Mouse (Mus musculus) telencephalon, adult 2 months (tissue): ENCODE measurements around the gene Rph3al.

Experiments
- DNase-seq: peaks from one replicate; pipeline ENCODE4 v3.0.0-alpha.2; 2011; ENCODE audit warnings: low read depth, low spot score

The Rph3al gene

DNA sequence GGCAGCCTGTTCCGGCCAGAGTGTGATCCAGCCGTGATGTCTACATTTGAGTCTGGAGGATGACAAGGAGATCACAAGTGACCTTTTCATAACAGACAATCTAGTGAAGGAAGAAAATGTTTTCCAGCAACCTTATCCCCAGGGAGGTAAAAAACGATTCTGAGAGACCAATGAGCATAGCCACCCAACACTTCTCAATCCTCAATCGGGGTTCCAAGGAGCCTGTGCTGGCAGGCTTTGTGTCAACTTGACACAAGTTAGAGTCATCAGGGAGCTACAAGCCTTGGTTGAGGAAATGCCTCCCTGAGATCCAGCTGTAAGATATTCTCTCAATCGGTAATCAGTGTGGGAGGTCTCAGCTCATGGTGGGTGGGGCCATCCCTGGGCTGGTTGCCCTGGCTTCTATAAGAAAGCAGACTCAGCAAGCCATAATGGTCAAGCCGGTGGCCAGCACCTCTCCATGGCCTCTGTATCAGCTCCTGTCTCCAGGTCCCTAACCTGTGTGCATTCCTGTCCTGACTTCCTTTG lies at the start of gene Rph3al:
Rph3al (minus strand) TSS at position 51 of the 528 bp plus-strand sequence.
- no peak for DNase-seq

DNA sequence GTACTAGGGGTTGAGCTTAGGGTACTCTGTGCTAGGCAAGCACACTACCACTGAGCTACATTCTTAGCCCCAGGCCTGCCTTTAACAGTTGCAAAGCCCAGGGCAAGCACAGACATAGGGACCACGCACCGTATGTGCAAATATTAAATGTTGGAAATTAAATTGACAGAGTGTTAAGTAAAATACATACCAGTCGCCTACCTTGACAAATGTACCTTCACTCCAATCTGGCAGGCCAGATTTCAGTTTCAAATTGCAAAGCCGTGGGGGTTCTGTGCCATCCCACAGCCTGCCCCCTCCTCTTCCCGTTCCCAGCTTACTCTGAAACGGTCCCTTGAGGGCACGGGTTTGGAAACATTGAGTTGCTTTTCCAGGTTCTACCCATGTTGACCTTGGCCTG lies 47.7 kb upstream of the Rph3al start:
- DNase-seq = no peak

DNA sequence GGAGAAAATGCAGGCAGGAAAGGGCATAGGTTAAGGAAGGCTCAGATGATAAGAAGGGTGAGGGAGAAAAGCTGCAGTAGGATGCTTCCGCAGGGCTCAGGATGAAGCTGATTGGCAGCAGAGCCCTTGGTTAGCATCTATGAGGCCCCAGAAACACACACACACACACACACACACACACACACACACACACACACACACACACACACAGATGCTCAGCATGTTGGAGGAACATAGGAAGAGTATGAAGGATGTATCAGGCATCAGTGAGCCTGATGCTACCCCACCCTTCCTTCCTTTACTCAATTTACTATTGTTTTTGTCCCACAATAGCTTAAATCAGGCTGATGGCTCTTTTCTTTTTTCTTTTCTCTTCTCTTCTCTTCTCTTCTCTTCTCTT lies 46.4 kb upstream of the Rph3al start:
- no peak for DNase-seq

DNA sequence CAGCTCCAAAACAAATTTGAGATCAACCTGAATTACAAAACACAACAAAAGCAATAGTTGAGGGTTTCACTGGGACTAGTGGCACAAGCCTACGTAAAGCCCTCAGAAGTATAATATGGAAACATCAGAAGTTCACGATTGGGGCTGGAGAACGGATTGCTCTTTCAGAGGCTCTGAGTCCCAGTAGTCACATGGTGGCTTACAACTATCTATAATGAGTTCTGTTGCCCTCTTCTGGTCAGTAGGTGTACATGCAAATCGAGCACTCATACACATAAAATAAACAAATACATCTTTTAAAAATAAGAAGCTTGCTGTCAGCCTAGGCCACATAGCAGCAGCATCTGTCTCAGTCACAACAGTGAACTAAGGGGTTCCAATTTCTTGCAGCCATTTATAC lies 45.0 kb upstream of the Rph3al start:
- no peak for DNase-seq

DNA sequence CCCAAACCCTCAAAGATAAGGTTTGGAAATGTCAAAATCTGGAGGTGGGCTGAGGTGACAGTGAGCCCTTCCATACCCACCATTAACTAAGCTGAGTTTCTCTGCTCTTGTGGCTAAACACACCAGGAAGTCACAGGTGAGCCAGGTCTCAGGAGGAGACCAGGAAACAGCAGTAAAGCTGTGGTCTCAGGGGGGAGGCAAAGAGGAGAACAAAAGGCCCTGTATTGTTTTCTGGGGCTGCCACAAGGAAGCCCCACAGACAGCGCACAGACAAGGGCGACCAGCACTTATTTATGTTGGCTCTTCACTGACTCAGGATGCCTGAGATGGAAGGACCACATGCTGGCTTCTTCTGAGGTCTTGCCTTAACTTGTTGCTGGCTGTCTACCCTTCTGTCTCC lies 42.2 kb upstream of the Rph3al start:
- no peak for DNase-seq

DNA sequence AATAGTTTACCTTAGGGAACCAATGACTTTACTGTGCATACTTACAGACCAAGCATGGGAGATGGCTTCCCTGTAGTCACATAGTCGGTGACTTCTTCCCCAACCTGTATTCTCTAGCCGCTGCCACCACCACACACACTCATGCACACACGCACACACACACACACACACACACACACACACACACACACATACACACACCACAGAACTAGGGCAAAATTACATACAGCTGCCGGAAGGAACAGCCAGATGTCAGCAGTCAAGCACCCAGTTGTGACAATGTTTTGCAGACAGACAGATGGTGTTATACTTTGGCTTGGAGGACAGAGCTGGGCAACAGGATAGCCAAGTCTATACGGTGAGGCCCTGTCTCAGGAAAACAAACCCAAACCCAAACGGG lies 39.8 kb upstream of the Rph3al start:
- DNase-seq = no peak

DNA sequence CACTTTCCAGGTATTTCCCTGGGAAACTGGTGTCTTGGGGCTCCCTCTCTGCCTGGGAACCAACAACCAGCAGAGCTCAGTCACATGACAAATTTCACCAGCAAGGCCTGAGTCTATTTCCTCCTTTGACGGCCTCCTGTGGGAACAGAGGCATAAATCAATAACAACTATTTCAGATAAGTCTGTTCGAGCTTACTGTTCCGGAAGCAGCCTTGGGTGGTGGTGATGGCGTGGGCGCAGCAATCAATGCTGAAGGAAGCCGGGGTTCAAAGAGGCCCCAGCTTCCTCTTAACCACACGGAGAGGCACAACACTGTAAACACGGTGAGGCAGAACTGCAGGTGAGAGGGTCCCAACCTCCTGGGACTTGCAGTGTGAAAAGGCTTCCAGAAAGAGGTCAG lies 38.5 kb upstream of the Rph3al start:
- no peak for DNase-seq

DNA sequence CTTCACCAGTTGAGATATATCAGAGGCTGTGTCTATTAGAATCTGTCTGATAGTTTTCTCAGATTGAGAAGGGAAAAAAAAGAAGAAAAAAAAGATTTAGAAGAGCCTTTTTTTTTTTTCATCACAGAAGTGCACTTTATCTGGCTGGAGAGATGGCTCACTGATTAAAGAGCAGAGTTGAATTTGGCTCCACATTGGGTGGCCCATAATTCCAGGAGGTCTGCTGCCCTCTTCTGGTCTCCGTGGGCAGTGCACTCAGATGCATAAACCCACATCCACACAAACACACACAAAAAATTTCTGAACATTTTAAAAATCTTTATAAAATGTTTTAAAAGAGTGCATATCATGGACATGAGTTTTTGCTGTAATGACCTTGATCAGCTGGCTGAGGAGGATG lies 35.8 kb upstream of the Rph3al start:
- DNase-seq = no peak

DNA sequence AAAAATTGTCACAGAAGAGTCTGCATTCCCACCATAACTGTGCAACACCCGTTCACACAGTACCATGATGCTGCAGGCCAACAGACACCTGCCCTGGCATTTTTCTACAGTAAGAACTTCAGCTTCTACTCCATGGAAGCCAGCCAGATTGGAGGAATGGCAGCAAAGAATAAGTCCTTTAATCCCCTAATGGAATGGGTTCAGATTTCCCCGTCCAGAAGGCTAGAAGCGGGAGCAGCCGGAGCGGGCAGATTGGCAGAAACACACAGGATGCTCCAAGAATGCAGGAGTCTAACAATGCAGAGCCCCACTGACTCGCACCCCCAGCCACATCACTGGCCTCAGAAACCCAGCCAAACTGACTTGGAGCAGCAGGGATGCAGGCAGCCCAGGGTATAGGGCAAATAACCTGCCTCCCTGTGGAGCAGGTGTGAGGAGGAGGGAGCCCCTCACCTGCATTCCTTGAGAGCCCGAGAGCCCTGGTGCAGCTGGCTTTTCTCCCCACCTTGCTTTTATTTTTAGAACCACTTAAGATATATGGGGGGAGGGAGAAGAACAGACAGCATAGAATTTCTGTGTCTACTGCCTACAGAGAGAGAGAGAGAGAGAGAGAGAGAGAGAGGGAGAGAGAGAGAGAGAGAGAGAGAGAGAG lies 34.8 kb upstream of the Rph3al start:
- no peak for DNase-seq

DNA sequence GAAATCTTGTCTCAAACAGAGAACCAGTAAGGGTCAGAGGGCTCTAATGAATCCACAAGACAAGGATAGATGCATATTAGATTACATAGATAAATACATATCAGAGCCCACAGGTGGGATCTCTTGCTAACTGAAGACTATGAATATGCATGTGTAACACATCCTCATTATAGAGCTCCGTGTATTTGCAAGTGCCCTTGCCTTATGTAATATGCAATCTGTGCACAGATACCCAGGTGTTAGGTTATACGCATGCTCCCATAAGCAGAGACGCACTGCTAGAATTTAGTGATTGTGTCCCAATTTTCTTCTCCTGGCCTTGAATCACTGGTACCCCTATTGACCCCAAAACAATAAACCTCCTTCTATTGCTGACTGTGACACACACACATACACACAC lies 34.0 kb upstream of the Rph3al start:
- no peak for DNase-seq

DNA sequence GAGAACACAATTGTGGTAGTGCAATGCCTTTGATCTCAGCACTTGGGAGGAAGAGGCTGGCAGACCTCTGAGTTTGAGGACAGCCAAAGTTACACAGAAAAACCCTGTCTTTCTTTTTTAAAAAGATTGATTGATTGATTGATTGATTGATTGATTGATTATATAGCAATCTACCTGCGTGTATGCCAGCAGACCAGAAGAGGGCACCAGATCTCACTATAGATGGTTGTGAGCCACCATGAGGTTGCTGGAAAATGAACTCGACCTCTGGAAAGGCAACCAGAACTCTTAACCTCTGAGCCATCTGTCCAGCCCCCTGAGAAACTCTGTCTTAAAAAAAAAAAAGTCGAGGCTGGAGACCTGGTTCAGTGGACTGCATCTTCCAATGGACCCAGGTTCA lies 32.4 kb upstream of the Rph3al start:
- no peak for DNase-seq

DNA sequence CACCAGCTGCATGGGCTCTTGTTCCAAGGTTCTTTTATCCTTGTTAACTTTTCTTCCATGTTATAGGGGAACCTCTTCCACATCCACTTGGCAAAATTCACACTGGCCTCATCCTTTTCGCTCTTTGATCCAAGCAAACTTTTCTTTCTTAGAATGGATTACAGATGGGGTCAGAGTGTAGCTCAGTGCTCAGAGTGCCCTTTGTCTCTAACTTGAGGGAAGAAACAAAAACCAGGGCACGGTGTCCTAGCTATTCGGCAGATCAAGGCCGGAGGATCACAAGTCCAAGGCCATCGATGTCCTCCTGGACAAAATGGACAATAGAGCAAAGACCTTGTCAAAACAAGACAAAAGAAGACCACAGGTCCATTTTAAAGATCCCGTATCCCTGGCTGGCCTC lies 30.5 kb upstream of the Rph3al start:
- DNase-seq = no peak

DNA sequence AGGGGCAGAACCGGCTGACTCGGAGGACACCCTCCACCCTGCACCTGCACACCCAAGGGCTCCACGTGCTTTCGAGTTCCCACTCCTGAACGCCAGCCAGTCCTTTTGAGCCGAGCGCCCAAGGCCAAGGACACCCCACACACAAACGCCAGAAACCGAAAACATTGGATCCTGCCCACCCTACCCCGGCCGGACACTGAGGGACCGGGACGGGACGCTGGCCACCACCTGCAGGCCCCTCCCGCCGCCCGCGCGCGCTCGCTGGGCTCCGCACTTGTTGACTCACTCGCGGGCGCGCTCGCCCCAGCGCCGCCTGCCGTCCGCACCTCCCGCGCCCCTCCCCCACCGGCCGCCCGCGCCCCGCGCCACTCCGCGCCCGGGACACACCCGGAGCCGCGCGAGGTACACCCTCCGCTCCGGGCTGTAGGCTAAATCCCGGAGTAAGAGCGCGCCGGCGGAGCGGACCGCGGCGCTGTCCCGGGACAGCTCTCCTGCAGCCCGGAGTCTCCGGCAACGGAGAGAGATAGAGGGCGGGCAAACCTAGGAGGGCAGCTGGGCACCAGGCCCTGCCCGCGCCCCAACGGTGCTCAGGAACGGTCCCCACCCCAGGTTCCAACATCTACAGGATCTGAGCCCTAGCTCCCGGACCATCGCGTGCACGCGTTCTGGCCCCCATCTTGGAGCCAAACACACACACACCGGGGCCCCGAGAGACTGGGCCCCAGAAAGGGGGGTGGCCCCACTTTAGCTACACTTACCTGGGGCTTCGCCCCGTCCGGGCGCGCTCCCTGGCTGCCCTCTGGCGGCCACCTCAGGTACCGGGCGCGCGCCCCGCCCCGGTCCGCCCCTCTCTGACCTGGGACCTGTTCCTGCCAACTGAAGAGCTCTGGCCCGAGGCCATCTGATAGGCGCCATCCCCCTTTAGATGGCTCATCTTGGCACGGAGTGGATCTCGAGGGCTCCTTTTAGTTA lies 28.5 kb upstream of the Rph3al start:
- no peak for DNase-seq

DNA sequence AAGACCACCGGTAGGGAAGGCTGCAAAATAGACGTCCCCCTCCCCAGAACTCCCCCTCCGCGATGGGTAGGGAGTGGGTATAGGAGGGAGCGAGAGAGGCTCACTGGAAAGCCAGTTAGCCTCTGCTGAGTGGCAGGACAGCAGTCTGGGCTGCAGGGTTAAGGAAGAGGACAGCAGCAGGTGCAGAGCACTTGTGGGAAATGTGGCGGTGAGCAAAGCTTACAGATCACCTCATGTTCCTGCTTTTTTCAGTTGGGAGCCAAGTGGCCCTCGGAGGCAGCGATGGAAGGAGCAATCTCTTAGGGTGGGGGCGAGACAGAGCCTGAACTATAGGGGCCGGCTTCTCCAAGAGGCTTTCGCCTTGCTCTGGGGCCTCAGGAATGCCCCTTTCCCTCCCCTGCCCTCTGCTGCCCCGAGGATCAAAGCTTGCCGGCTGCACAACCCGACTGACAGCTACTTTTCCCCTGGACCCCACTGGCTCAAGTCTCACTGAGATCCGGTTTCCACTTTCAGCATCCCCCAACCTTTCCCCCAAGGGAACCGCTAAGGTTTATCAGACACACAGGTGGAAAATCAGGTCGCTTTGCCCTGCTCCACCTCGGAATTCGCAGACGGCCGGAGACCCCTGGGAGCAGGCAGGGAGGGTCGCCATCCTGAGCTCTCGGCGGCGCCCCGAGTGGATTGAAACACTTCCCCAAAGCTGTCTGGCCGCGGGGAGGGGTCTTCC lies 27.6 kb upstream of the Rph3al start:
- no peak for DNase-seq

DNA sequence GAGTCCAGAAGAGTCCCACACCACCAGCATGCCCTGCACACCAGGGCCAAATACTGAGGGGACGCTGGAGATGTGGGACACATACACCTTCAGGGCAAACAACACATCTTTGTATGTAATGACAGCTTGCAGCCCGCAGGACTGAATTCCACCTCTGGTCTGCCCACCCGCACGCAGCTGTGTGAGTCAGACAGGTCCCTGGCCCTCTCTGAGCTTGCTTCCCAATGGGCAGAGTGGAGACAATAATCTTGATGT lies 26.2 kb upstream of the Rph3al start:
- DNase-seq = no peak

DNA sequence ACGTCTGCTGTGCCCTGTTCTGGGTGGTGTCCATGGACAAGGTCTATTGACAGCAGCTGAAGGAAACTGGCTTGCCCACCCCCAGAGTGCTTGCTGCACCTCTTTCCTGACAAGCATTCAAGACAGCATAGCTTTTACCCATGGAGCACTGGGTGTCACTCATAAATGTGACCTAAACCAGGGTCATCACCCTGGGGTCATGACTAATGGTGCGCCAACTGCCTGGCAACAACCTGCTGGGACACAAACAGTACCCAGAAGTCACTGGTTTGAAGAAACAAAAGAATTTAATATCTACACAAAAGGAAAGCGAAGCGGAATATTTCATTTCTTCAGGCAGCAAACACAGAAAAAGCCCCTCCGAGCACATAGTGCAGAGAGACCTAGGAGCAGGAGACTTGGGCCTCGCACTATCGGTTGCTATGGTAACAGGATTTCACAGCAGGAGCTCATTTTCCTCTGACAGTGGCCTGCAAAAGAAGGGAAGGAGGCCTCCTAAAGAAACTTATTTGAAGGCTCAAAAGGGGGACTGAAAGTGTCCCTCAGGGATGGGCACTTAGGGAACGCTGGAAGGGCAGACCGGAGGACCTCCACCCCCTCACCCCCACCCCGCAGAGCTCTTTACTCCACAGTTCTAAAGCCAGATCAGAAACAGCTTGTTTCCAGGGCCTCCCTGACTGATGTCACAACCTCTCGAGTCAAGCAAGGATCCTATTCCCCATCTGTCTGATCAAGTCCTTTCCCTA lies 25.7 kb upstream of the Rph3al start:
- no peak for DNase-seq

DNA sequence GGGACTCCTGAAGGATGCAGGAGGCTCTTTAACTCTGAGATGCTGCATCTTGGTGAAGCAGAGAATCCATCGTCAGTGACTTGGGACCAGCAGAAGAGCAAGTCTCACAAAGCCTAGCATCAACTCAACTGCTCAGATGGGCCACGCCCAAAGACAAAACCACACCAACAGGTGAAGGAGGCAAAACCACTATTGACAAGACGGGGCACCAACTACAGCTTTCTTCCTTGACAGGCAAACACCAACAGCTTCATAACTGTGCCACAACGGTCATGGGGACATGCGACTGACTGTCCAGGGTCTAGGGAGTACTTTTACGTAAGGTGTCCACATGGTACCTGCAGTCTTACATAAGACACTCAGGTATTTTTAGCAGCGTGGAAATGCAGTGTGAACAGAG lies 23.6 kb upstream of the Rph3al start:
- DNase-seq = no peak

DNA sequence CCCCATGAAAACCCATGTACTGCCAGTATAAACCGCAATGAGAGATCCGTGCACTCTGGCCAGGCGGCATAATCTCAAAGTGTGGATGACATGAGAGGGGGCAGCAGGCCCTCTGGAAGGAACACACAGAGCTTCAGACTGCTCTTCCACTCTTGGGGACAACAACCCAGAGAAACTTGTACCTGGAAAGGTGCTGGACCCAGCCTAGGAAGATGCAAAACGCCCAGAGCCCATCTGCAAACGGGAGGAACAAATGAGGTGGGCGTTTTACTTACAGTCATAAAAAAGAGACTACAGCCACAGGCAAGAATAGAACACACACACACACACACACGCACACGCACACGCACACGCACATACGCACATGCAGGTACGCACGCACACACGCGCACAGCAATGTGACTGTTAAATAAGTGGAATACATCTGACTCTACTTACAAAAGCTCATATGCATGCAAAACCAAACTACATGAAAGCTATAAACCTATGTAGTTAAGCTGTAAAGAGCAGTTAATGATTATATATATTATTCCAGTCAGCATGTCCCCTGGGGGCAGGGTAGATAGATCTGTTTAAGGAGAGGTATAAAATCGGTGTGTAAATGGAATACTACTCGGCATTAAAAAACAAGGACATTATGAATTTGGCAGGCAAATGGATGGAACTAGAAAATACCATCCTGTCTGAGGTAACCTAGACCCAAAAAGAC lies 19.0 kb upstream of the Rph3al start:
- no peak for DNase-seq

DNA sequence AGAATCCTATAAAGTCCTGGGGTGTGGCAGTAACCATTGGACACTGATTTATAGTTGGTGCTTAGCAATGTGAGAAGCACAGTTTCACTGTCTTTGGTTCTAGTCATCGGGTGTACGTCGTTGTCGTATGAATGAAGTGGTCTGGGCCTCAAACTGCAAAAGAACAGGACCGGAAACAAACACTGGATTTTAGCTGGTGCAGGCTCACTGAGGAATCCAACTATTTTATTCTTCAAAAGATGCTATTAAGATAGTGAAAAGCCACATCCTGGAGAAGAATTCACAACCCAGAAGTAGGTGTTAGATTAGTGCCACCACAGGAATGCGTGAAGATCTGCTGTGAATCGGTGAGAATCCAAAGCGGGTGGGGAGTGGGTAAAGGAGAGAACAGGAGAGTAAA lies 18.4 kb upstream of the Rph3al start:
- no peak for DNase-seq

DNA sequence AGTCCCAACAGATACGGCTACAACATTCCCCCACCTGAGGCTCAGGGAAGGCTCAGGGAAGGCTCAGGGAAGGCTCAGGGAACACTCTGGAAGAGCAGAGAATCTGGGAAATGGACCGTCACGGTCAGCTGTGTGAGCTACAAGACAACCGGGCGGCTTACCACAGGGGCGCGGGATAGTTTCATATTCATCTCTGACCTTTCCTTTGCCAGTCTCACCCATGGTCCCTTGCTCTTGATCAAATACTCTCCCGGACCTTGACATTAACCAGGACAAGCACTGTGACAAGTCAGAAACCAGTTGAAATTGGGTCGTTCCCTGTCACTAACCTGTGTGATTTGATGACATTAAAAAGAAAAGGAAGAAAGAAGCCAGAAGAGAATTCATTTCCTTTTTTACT lies 16.7 kb upstream of the Rph3al start:
- DNase-seq = no peak

DNA sequence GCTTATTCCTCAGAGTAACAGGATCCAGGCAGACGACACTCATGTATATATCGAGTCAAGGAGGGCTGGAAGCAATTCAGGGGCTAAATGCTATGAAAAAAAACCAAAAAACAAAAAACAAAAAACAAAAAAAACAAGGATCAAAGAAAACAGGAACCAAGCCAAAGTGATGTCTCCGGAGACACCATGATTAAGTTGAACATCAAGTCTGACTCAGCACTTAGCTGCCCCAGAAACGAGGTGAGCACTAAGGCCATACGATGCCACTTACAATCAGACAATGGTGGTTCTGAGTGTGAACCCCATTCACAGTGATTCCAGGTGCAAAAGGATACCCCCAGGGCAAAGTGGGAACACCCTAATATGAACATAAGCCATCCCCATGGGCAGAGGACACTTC lies 13.7 kb upstream of the Rph3al start:
- DNase-seq = no peak
